Mouse (Mus musculus) c-Kit-positive CD71-positive TER-119-positive erythroid progenitor cells, embryonic 14.5 days (primary cell): ENCODE data around the gene Zer1.
"Not testable (repeated sequence)": the region's sequence is repeated elsewhere in the genome, so short reads cannot be mapped to it uniquely, and the experiment has no call there.

Experiments used
- DNase-seq: peaks from one replicate; pipeline ENCODE4 v3.0.0-alpha.2; 2013; ENCODE audit warnings: low spot score

The Zer1 gene

DNA sequence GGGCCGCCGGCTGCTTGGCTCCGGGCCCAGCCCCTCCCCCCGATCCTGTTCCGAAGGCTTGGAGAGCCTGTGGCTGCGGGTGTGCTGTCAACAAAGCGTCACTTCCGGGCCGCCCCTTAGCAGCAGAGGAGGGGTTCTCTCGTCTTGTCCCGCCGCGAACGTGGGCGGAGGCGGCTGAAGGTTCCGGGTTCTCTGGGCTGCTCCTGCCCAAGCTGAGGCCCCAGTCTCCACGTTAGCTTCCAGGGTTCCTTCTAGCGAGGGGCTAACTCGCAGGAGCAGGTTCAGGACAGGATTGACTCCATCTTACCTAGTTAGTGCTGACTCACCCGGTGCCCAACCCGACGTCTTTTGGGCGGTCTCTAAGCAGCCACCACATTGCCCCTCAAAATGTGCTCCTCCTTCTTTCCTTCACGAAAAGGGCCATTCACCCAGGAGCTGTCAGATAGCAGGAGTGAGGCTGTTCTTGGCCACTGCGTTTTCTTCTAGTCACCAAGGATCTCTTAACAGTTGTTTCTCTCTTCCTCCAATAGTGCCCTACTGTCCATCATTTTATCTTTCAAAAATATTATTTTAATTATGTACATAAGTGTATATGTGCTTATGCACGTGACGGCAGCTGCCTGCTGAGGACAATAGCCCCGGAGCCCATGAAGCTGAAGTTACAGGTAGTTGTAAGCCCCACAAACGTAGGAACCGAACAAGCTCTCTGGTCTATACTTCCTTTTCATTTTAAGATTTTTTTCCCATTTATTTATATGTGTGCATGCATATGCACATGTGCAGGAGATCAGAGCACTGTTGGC lies at the start of gene Zer1:
Gene Zer1, minus strand, starts transcription at position 114 of the 803 bp plus-strand sequence.
- DNase-seq, result peak; percentile 87

GRCm38 (mm10) chr2:30173541-30174240 lies 49.3 kb upstream of the Zer1 start:
- no peak for DNase-seq

DNA sequence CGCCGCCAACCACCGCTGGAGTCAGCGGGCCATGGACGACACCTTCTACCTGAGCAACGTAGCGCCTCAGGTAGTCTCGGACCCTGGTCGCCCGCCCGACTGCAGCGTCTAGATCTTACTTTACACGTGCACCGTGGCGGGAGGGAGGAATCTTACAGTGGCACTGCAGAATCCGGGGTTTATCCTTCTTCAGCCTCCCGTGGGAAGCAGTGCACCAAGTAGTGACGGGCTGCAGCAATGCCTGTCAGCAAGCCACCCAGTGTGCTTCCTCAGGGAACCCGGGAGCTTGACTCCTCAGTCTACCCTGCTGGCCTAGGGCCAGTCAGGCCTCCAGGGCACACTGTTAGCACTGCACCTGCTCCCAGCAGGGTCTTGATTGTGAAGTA lies 47.6 kb upstream of the Zer1 start:
- DNase-seq, result no peak

DNA sequence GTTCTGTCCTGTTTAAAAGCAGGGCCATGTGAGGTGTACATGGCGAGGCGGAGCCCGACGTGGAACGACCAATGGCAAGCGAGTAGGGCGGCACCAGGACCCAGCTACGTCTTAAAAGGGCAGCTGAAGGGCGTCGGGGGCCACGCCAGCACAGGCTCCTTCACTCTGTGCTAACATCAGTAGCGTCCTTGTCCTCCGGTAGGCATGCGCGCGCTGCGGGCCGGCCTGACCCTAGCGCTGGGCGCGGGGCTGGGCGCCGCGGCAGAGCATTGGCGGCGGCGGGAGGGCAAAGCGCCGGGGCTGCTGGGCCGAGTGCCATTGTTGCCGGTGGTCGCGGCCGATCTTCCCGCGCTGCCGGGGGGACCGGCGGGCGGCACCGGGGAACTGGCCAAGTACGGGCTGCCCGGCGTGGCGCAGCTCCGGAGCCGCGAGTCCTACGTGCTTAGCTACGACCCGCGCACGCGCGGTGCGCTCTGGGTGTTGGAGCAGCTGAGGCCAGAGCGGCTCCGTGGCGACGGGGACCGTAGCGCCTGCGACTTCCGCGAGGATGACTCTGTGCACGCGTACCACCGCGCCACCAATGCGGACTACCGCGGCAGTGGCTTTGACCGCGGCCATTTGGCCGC lies 47.1 kb upstream of the Zer1 start, which contains the start of gene Endog:
Gene Endog, plus strand, starts transcription at position 123 of the 626 bp plus-strand sequence.
- DNase-seq, result peak; percentile 66

- no peak for DNase-seq
Observed at GRCm38 (mm10) chr2:30166677-30167076, 42.3 kb upstream of the Zer1 start.

GRCm38 (mm10) chr2:30164340-30164932 lies 40.1 kb upstream of the Zer1 start:
- no peak for DNase-seq

- peak; percentile 62 for DNase-seq
Observed at GRCm38 (mm10) chr2:30161809-30162208, 37.4 kb upstream of the Zer1 start.

DNA sequence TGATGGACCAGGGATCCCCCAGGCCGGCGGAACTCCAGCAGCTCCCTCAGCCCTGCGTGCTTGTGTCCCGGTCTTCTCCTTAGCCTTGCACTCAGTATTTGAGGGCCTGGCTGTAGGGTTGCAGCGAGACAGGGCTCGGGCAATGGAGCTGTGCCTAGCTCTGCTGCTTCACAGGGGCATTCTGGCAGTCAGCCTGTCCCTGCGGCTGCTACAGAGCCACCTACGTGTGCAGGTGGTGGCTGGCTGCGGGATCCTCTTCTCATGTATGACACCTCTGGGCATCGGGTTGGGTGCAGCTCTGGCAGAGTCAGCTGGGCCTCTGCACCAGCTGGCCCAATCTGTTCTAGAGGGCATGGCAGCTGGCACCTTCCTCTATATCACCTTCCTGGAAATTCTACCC lies 35.5 kb upstream of the Zer1 start:
- DNase-seq, result not testable (repeated sequence)

GRCm38 (mm10) chr2:30152616-30153015 lies 28.2 kb upstream of the Zer1 start:
- no peak for DNase-seq

GRCm38 (mm10) chr2:30151840-30152239 lies 27.5 kb upstream of the Zer1 start:
- DNase-seq, result no peak

- DNase-seq, result no peak
Observed at GRCm38 (mm10) chr2:30147466-30147865, 23.1 kb upstream of the Zer1 start.

- DNase-seq, result no peak
Observed at GRCm38 (mm10) chr2:30144436-30144835, 20.1 kb upstream of the Zer1 start.

DNA sequence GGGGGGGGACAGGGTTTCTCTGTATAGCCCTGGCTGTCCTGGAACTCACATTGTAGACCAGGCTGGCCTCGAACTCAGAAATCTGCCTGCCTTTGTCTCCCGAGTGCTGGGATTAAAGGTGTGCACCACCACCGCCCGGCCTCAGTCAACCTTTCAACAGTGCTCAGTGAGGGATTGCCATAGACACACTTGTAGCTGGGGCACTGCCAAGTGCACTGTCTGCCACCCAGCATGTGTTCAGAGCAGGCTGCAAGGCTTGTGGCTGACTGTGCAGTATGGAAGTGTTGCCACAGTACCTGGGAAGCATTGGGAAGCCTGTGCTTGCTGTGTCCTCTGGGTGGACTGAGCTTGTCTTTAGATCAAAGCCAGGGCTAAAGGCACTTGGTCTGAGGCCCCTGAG lies 15.6 kb upstream of the Zer1 start:
- DNase-seq, result not testable (repeated sequence)

- DNase-seq, result no peak
Observed at GRCm38 (mm10) chr2:30136458-30136857, 12.1 kb upstream of the Zer1 start.

- DNase-seq, result no peak
Observed at GRCm38 (mm10) chr2:30134928-30135620, 10.7 kb upstream of the Zer1 start.

- DNase-seq, result no peak
Observed at GRCm38 (mm10) chr2:30134378-30134711, 10.0 kb upstream of the Zer1 start.

DNA sequence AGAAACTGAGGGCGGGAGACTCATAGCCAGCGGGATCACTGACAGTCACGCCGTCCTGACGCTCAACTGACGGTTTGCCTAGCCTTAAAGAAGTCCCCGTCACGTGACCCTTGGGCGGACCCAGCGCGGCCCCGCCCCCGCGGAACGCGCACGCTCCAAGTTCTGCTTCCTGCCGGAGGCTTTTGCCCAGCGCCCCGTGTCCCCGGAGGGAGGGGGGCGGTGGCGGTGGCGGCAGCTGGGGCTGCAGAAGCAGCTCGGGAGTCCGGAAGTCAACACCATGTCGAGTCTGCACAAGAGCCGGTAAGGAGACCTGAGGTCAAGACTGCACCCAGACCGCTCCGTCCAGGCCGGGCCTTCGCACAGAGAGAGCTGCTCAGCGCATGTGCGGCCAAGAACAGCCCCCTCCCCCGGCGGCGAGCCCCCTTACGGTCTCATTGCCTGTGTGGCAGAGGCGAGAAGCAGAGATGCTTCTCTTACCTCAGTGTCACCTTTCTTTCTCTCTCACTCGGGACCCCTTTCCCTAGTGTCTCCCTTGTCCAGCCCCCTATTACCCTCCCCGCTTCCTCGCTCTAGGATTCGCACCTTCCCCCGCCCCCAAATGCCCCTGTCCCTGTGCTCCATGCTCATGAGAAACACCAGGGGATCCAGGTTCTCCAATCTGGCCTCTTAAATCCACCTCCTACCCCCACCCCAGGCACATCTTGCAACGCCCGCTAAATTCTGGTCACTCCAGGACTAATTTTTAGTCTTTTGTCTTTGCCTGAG lies 9.4 kb upstream of the Zer1 start, which contains the start of gene Tbc1d13:
Gene Tbc1d13, plus strand, starts transcription at position 134 of the 765 bp plus-strand sequence.
- peak; percentile 95 for DNase-seq

DNA sequence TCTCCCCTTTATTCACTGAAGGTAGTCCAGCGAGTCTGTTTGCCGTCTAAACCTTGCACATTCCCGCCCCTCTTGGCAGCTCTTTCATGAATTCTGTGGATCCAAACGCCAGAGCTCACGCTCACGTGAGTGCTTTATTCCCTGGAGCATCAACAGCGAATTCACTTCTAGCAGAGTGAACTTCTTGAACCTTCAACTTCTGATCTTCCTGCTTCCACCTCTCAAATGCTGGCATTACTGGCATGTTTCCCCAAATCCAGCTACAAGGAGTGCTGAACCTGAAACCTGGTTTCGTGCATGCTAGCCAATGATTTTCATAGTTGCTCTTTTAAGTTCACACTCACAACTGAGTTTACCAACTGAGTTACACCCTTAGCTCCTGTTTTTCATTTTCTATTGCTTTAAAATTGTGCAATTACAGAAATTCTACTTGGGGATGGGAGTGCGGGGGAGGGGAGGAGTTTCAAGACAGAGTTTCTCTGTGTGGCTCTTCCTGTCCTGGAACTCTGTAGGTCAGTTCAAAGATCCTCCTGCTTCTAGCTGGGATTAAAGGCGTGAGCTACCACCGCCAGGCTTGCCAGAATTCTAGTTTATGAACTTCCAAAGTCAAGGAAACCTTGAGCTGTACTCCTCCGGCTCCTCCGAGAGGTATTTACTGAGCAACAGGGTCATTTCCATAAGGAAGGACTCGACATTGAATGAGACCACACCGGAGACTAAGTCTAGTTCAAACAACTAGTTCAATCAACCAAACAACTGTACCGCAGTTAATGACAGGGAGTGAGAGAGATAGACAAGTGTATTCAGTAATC lies 8.6 kb upstream of the Zer1 start:
- no peak for DNase-seq

- DNase-seq, result not testable (repeated sequence)
Observed at GRCm38 (mm10) chr2:30131240-30131639, 6.9 kb upstream of the Zer1 start.

- no peak for DNase-seq
Observed at GRCm38 (mm10) chr2:30130156-30130555, 5.8 kb upstream of the Zer1 start.
